Mouse (Mus musculus) heart, embryonic 11.5 days (tissue): ENCODE results near the gene Sh3gl1. TPM values are rescaled to one million over a fixed set of nuclear protein-coding genes. Genes with fewer than 3 reads are reported as not detected.
A peak's percentile ranks its signal among the peaks of the same experiment; 100 is the strongest.

Experiments used
- ATAC-seq: fragments of 200-750 bp; cut with Nextera tagmentation; replicated peaks from 2 replicates; pipeline ENCODE4 v1.8.0; 2017; ENCODE audit warnings: moderate library complexity; ENCODE audit not compliant: insufficient number of reproducible peaks, low FRiP score, low TSS enrichment
- H3K27ac ChIP-seq: fragments of 300-500 bp; sonication (generic); 2 replicates; pipeline ENCODE4 v1.5.1; 2014; ENCODE audit warnings: mild to moderate bottlenecking, low read depth, low read length
- H3K27me3 ChIP-seq: fragments of 300-500 bp; sonication (generic); 2 replicates; pipeline ENCODE4 v1.6.1; 2014; ENCODE audit warnings: mild to moderate bottlenecking, low read length, mixed read lengths; ENCODE audit not compliant: control insufficient read depth, insufficient read depth
- H3K36me3 ChIP-seq: fragments of 300-500 bp; sonication (generic); 2 replicates; pipeline ENCODE4 v1.6.1; 2014; ENCODE audit warnings: mild to moderate bottlenecking, low read length, moderate library complexity, mixed read lengths; ENCODE audit not compliant: control insufficient read depth, insufficient read depth
- H3K4me1 ChIP-seq: fragments of 300-500 bp; sonication (generic); 2 replicates; pipeline ENCODE4 v1.6.1; 2014; ENCODE audit warnings: low read length; ENCODE audit not compliant: control insufficient read depth, insufficient read depth
- H3K4me2 ChIP-seq: fragments of 300-500 bp; sonication (generic); 2 replicates; pipeline ENCODE4 v1.6.1; 2014; ENCODE audit warnings: mild to moderate bottlenecking, moderate library complexity
- H3K4me3 ChIP-seq: fragments of 300-500 bp; sonication (generic); 2 replicates; pipeline ENCODE4 v1.5.1; 2014; ENCODE audit warnings: low read depth, low read length
- H3K9ac ChIP-seq: fragments of 300-500 bp; sonication (generic); 2 replicates; pipeline ENCODE4 v1.6.1; 2014; ENCODE audit warnings: mild to moderate bottlenecking, low read depth, low read length, moderate library complexity
- H3K9me3 ChIP-seq: fragments of 300-500 bp; sonication (generic); replicated peaks from 2 replicates; pipeline ENCODE4 v1.6.1; 2016; ENCODE audit warnings: low read length; ENCODE audit not compliant: control insufficient read depth
- WGBS: fragments of 180-500 bp; shearing (Covaris S2); extraction: QIAGEN DNeasy Blood & Tissue Kit; methylation state at CpG from one replicate; pipeline ENCODE4 v1.1.7; 2014; ENCODE audit not compliant: insufficient replicate concordance; 5-methylcytosine and 5-hydroxymethylcytosine counted together
- polyA plus RNA-seq: library from polyadenylated mRNA; unstranded; fragments of >200 nt; fragmentation: Nextera tagmentation; extraction: Ambion mirVana; gene quantifications from 2 replicates; pipeline ENCODE4 v1.2.1, GENCODE M21; 2014

Gene Sh3gl1
- polyA plus RNA-seq, 1 experiment from 2014 or later, result 90.6 TPM

GRCm38 (mm10) chr17:56055945-56056678, 19.7 kb upstream of the Sh3gl1 start:
- Histone ChIP-seq H3K36me3 (peaks cover 30% of the 10 kb centered on the region), H3K27ac (no peak overlapping the region), H3K4me1 (no peaks in the 10 kb centered on the region), H3K4me3 (no peak overlapping the region), H3K27me3 (no peaks in the 10 kb centered on the region), H3K9me3 (no peaks in the 10 kb centered on the region), H3K9ac (no peak overlapping the region), H3K4me2 (no peak overlapping the region)
- ATAC-seq, result no peak
- WGBS, result 60% methylated on average over 4 of the region's 4 CpGs

- H3K4me3 ChIP-seq, result no peak overlapping the region
- H3K4me1 ChIP-seq, result no peaks in the 10 kb centered on the region
- ATAC-seq, result no peak
- H3K9ac ChIP-seq, result no peak overlapping the region
- peaks cover 20% of the 10 kb centered on the region for H3K36me3 ChIP-seq
- H3K9me3 ChIP-seq, result no peaks in the 10 kb centered on the region
- no peak overlapping the region for H3K4me2 ChIP-seq
- H3K27ac ChIP-seq, result no peak overlapping the region
- no peaks in the 10 kb centered on the region for H3K27me3 ChIP-seq
Measured at GRCm38 (mm10) chr17:56054938-56055337, 18.5 kb upstream of the Sh3gl1 start.

GRCm38 (mm10) chr17:56051369-56051768, 14.9 kb upstream of the Sh3gl1 start:
- Histone ChIP-seq H3K36me3 (peaks cover 29% of the 10 kb centered on the region), H3K27me3 (no peaks in the 10 kb centered on the region), H3K4me3 (no peak overlapping the region), H3K9me3 (no peaks in the 10 kb centered on the region), H3K4me2 (no peak overlapping the region), H3K9ac (no peak overlapping the region), H3K27ac (no peak overlapping the region), H3K4me1 (no peaks in the 10 kb centered on the region)
- ATAC-seq, result no peak
- 87% methylated on average over 5 of the region's 5 CpGs for WGBS

- H3K4me3 ChIP-seq, result peak overlapping the region; percentile 72
- H3K9me3 ChIP-seq, result no peaks in the 10 kb centered on the region
- H3K4me1 ChIP-seq, result no peaks in the 10 kb centered on the region; the same call in 1 of the 2 replicates
- no peaks in the 10 kb centered on the region for H3K27me3 ChIP-seq
- ATAC-seq, result no peak
- peak overlapping the region; percentile 80 for H3K4me2 ChIP-seq
- H3K27ac ChIP-seq, result peak overlapping the region; percentile 90; the same call in 1 of the 2 replicates
- 0 out of 2 replicates have a peak, but pooled peaks cover 3% of the 10 kb centered on the region for H3K36me3 ChIP-seq
- peak overlapping the region; percentile 89 for H3K9ac ChIP-seq
- 2% methylated on average over 12 of the region's 12 CpGs for WGBS
Measured at GRCm38 (mm10) chr17:56040857-56041163, 4.4 kb upstream of the Sh3gl1 start.

GRCm38 (mm10) chr17:56040030-56040856, 3.8 kb upstream of the Sh3gl1 start, which contains the start of gene Chaf1a:
Gene Chaf1a (plus strand): TSS chr17:56040439.
- peak; percentile 79 for ATAC-seq
- under 1% methylated on average over 68 of the region's 68 CpGs for WGBS

GRCm38 (mm10) chr17:56039345-56039744, 2.9 kb upstream of the Sh3gl1 start:
- WGBS, result 75% methylated on average over 4 of the region's 4 CpGs
- H3K9ac ChIP-seq, result no peak overlapping the region
- H3K4me3 ChIP-seq, result peak overlapping the region; percentile 72; the same call in 1 of the 2 replicates
- no peaks in the 10 kb centered on the region for H3K9me3 ChIP-seq
- H3K27ac ChIP-seq, result no peak overlapping the region
- no peak for ATAC-seq
- peak overlapping the region; percentile 80 for H3K4me2 ChIP-seq
- 0 out of 2 replicates have a peak, but pooled peaks cover 3% of the 10 kb centered on the region for H3K36me3 ChIP-seq
- peaks cover 11% of the 10 kb centered on the region for H3K4me1 ChIP-seq
- no peaks in the 10 kb centered on the region for H3K27me3 ChIP-seq

More at GRCm38 (mm10) chr17:56040030-56040856, 3.8 kb upstream of the Sh3gl1 start, which contains the start of gene Chaf1a:
- 0 out of 2 replicates have a peak, but pooled peaks cover 3% of the 10 kb centered on the region for H3K36me3 ChIP-seq
- peaks cover 2% of the 10 kb centered on the region; the same call in 1 of the 2 replicates for H3K4me1 ChIP-seq
- peak within 1 kb of the TSS; percentile 90 for H3K27ac ChIP-seq
- H3K4me3 ChIP-seq, result peak within 1 kb of the TSS; percentile 72
- peak within 1 kb of the TSS; percentile 89 for H3K9ac ChIP-seq
- H3K4me2 ChIP-seq, result peak within 1 kb of the TSS; percentile 80
- no peaks in the 10 kb centered on the region for H3K9me3 ChIP-seq
- H3K27me3 ChIP-seq, result no peaks in the 10 kb centered on the region

- Histone ChIP-seq H3K36me3 (no peaks in the 10 kb centered on the region), H3K4me3 (no peak overlapping the region), H3K4me1 (peaks cover 11% of the 10 kb centered on the region), H3K9ac (no peak overlapping the region), H3K9me3 (no peaks in the 10 kb centered on the region), H3K4me2 (no peak overlapping the region), H3K27ac (no peak overlapping the region), H3K27me3 (no peaks in the 10 kb centered on the region)
- WGBS, result 84% methylated on average over 8 of the region's 8 CpGs
- no peak for ATAC-seq
Measured at GRCm38 (mm10) chr17:56038583-56039261, 2.3 kb upstream of the Sh3gl1 start.

- Histone ChIP-seq H3K36me3 (peaks cover 2% of the 10 kb centered on the region; the same call in 1 of the 2 replicates), H3K4me3 (peak overlapping the region; percentile 90), H3K27me3 (no peaks in the 10 kb centered on the region), H3K27ac (no peak overlapping the region), H3K4me2 (peak overlapping the region; percentile 82), H3K9me3 (no peaks in the 10 kb centered on the region), H3K9ac (peak overlapping the region; percentile 50), H3K4me1 (peaks cover 14% of the 10 kb centered on the region)
- 36% methylated on average over 13 of the region's 13 CpGs for WGBS
- ATAC-seq, result no peak
Measured at GRCm38 (mm10) chr17:56036901-56037287, 459 bp upstream of the Sh3gl1 start.
